Mouse (Mus musculus) neutrophil, adult 83 days (primary cell): ENCODE data around the gene Ear14. TPM values are rescaled to one million over a fixed set of nuclear protein-coding genes. Genes with fewer than 3 reads are reported as not detected.

Experiments
- total RNA-seq, 2 experiments: library from RNA; stranded (reverse); gene quantifications; one replicate each; pipeline ENCODE4 v1.2.4; 2023

Ear14 gene
- not detected for total RNA-seq

GRCm38 (mm10) chr14:51203115-51203514, at the start of gene Ear14:
TSS of gene Ear14 (plus strand) at chr14:51203391.

GRCm38 (mm10) chr14:51161976-51162375, 41.2 kb upstream of the Ear14 start, which contains the start of gene Rnase2b:
TSS of gene Rnase2b (plus strand) at chr14:51162260.

GRCm38 (mm10) chr14:51199098-51200023, 3.8 kb upstream of the Ear14 start, which contains the start of gene Ang2:
TSS of gene Ang2 (minus strand) at chr14:51199148.

Other genes with a start within 250 kb of the Ear14 start
- gene Pnp2, start 247.4 kb upstream of the Ear14 start, total RNA-seq = 10 to 100 TPM in 1 of 2 experiments, 1 to 10 TPM in 1; 9.1 to 11.8 TPM
- gene Rnase10, start 195.6 kb upstream of the Ear14 start, total RNA-seq = not detected
- gene Rnase9, start 161.5 kb upstream of the Ear14 start, total RNA-seq = not detected
- gene Rnase11, start 153.2 kb upstream of the Ear14 start, total RNA-seq = not detected
- gene Rnase12, start 145.7 kb upstream of the Ear14 start, total RNA-seq = 1 to 10 TPM; 1.7 to 2.0 TPM
- gene Olfr750, start 129.0 kb upstream of the Ear14 start, total RNA-seq = not detected
- 1 to 10 TPM; 5.1 to 5.8 TPM for gene Rnase4, start 112.3 kb upstream of the Ear14 start, total RNA-seq
- 1 to 10 TPM; 3.5 to 5.6 TPM for gene Ang, start 112.2 kb upstream of the Ear14 start, total RNA-seq
- not detected for gene Eddm3b, start 89.0 kb upstream of the Ear14 start, total RNA-seq
- gene Rnase6, start 79.5 kb upstream of the Ear14 start, total RNA-seq = 10 to 100 TPM; 42.5 to 44.9 TPM
- gene Rnase1, start 56.6 kb upstream of the Ear14 start, total RNA-seq = not detected
- gene Rnase2b, start 41.1 kb upstream of the Ear14 start, total RNA-seq = 1 to 10 TPM; 2.5 to 2.7 TPM
- not detected for gene Ang2, start 4.2 kb upstream of the Ear14 start, total RNA-seq
- 10 to 100 TPM; 50.2 to 56.3 TPM for gene Rnase2a, start 52.7 kb downstream of the Ear14 start, total RNA-seq
- gene Gm7247, start 158.4 kb downstream of the Ear14 start, total RNA-seq = not detected
- gene Vmn2r88, start 207.4 kb downstream of the Ear14 start, total RNA-seq = not detected
- not detected for gene Vmn2r89, start 248.5 kb downstream of the Ear14 start, total RNA-seq